Mouse (Mus musculus): ENCODE data around the gene Zfp874a.
"Not testable (repeated sequence)": the region's sequence is repeated elsewhere in the genome, so short reads cannot be mapped to it uniquely, and the experiment has no call there.

GRCm38 (mm10) chr13:67437095-67437494 is 14.3 kb downstream of the Zfp874a start:
- not testable (repeated sequence) for TF ChIP-seq CTCF, POLR2A (IDR thresholded peaks at IDR 0.05; ENCODE audit: insufficient read depth, low read depth, low read length)
